Mouse (Mus musculus): Measurements from ENCODE around the gene H2afj. TPM values are rescaled to one million over a fixed set of nuclear protein-coding genes. Genes with fewer than 3 reads are reported as not detected.

The H2afj gene
- total RNA-seq, 2 experiments from 2014 or later = 55.2 to 67.5 TPM

DNA sequence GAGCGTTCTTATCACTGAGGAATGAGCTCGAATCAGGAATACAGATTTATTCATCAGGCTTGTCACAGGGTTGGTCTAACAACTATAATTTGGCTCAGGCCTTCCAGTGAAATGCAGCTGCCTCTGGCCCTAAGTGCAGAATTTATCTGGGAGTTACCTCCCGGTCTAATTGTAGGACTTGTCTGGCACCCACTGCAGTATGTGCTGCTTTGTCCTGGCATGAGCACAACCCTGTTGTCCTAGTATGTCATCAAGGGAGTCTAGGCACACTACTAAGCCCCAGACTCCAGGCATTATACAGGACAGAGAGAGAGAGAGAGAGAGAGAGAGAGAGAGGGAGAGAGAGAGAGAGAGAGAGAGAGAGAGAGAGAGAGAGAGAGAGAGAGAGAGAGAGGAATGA lies 29.3 kb downstream of the H2afj start:
- intact Hi-C loops (cut with DNase I) = no loop called here
- no peak for DNase-seq (ENCODE audit: low spot score in 2 of 2)

DNA sequence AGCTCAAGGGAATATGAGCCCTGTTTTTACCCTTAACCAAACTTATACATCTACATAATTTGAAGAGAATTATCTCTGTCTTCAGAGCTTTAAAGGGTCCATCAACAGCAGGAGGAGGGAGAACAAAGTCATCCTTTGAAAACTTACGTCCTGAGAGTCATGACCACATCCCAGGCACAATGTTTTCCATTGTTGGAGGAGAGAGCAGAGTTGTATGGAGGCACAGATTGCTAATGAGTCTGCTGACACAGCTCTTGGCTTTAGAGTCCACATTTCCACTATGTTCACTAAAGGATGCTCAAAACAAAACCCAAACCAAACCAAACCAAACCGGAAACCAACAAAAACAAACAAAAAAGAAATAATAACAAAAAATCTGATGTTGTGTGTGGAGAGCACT lies 36.9 kb downstream of the H2afj start:
- no peak for DNase-seq (ENCODE audit: low spot score in 2 of 2)
- intact Hi-C loops (cut with DNase I) = no loop called here

DNA sequence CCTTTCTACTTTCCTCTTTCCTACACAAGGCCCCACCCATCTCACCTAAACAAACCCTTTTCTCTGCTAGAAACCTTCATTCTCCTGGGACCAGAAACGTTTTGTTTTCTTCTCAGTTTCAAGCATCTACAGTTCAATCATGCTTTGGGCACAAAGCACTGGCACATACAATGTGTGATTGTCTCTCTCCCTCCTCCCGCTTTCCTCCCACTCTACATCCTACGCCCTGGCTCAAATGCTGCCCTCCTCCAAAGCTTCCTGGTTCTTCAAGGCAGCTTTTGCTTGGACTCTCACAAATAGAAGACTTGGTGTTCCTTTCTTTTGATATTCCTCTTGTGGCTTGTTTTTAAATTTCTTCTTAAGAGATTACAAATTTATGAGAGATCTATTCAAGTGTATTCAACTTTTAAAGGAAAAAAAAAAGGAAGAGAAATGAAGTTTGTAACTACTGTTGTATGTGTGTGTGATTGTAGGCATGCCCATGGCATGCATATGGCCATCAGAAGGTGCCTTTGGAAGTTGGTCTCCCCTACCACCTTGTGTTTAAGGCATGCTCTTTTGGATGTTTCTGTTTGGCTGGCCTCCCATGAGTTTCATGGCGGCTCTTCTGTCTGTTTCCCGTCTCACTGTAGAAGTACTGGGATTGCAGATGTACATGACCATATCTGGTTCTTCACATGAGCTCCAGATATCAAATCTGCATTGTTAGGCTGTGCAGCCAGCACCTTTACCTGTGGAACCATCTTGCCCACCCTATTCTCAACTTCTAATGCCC lies 37.8 kb downstream of the H2afj start:
- DNase-seq (ENCODE audit: low spot score in 2 of 2) = no peak

DNA sequence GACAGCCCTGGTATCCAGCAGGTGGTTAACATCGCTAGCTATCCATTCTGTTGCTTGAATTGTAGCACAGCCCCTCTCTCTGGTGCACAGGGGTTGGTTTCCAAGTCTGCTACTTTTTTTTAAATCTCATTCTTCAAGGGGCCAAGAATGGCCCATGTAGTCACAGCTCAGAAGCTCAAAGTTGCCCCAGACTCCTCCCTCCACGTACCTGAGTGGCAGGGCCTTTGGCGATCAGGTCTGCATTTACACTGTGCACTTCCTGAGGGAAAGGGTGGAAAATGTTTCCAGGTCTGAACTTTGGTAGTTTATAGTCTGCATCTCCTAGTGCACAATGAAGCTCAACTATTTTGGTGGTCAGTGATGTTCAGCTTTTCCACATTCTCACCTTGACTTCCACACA lies 39.2 kb downstream of the H2afj start:
- no peak for DNase-seq (ENCODE audit: low spot score in 2 of 2)
- intact Hi-C loops (cut with DNase I) = no loop called here

More for the DNA sequence above, 37.8 kb downstream of the H2afj start:
- intact Hi-C loops (cut with DNase I) = no loop called here

DNA sequence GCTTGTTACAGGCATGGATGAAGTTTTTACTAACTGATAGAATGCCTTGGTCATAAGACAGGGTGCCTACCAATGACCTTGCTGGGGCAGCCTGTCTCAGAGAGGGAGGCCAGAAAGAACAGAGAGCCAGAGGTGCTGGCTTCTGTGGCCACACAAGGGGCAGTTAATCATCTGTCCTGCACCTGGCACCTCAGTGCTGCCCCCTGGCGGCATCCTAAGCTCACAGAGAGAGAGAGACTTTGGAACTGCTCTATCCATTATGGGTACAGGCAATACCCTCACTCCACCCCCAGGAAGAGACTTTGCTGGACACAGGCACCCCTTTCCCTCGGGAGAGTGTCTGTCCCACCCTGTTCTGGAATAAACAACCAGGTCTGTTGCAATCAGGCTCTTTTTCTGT lies 39.7 kb downstream of the H2afj start:
- intact Hi-C loops (cut with DNase I) = no loop called here
- no peak for DNase-seq (ENCODE audit: low spot score in 2 of 2)

DNA sequence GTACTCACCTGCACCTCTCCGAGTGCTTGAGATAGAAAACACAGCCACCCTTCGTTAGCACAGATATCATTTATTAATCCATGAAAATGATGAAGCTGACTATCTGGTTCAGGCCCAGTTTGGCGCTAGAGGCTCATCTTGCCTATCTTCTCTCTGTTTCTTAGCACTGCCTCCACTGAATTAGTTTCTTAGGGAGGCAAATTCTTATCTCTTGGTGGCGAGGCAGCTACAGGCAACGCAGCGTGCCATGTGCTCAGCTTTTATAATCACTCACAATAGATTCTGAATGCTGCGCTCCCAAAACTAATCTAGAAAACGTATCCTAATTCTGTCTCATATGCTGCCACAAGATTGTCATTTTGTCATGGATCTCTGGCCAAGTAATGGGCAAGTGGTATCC lies 40.4 kb downstream of the H2afj start:
- no peak for DNase-seq (ENCODE audit: low spot score in 2 of 2)
- intact Hi-C loops (cut with DNase I) = no loop called here

DNA sequence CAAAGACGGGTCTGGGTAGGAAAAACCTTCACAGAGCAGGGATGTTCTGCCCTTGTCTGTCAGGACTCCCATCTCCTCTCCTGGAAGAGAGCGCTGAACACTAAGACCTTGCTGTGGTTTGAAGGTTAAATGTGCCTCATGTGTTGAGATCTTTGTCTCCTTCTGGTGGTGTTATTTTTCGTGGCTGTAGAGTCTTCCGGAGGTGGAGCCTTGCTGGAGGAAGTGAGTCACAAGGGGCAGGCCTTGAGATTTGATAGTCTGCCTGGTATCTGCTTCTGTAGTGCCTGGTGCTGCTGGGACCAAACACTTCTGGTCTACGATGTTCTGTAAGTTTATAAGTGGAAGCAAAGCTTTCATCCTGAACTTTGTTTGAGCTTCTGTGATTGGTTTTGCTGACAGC lies 40.9 kb downstream of the H2afj start:
- intact Hi-C loops (cut with DNase I) = no loop called here
- no peak for DNase-seq (ENCODE audit: low spot score in 2 of 2)

DNA sequence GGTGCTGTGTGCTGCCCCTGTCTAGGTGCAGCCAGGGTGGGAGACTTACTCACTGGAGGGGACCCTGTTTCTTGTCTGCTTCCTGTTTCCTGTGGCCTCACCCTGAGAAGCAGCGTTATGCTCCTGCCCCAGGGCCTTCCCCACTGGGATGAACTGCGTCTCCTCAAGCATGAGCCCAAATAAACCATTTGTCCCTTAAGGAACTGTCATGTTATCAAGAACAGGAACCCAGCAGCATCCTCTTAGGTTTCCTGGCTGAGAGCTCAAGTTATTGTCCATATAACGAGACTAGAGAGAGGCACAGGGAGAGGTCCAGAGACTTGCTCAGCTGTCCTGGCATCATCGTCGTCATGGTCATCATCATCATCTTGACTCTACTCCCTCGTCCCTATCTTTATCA lies 42.2 kb downstream of the H2afj start:
- intact Hi-C loops (cut with DNase I) = no loop called here
- no peak for DNase-seq (ENCODE audit: low spot score in 2 of 2)

DNA sequence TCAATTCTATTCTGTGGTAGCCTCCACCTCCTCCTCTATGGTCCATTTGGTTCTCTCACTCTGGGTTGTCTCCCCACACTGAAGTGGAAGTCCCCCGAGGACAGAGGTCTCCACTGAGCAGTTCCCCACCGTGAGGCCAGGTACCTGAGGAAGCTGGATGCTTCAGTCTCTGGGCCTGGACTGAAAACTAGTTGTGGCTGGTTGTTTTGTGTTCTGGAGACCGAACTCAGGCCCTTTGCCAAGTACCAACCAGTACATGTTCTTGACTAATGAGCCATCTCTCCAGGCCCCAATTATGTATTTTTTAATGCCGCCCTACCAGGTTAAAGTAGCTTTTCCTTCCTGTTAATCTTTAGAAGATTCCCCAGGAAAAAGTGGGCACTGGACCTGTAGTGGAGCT lies 44.3 kb downstream of the H2afj start:
- intact Hi-C loops (cut with DNase I) = no loop called here
- DNase-seq (ENCODE audit: low spot score in 2 of 2) = no peak

DNA sequence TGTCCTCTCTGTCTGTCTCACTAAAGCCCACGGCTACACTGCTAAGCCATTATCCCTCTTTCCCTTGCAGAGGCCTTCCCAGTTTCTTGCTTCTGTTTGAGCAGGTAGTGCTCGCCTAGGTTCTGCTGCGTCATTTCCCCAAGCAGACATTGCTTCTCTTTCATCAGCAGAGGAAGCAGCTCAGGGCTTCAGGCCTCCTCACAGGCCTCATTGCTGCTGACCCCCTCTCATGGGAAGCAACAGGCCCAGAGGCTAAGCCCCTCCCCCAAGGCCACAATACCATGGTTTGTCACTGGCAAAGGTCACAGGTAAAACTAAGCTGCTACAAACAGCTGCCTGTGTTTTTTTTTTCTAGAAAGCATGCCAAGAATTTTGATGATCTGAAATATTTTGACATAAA lies 44.7 kb downstream of the H2afj start:
- intact Hi-C loops (cut with DNase I) = no loop called here

DNA sequence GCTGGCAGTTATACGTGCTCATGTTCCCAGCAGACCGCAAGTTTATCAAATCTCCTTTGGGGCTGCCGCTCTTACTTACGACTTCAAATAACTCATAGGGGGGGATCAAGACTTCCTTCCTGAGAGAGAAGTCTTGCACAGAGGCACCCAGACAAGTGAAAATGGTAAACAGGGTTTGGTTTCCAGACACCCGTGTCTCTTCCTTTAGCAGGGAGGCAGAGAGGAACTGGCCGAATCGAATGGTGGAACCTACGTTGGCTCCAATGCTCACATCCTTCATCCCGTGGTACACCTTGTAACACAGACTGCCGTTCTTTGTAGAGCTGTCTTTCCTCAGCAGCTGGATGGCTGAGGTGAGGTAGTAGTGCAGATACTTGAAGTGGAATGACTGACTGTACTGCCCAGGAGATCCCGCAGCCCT lies 46.3 kb downstream of the H2afj start:
- no peak for DNase-seq (ENCODE audit: low spot score in 2 of 2)
- intact Hi-C loops (cut with DNase I) = no loop called here

More for the DNA sequence above, 44.7 kb downstream of the H2afj start:
- DNase-seq (ENCODE audit: low spot score in 2 of 2) = no peak

DNA sequence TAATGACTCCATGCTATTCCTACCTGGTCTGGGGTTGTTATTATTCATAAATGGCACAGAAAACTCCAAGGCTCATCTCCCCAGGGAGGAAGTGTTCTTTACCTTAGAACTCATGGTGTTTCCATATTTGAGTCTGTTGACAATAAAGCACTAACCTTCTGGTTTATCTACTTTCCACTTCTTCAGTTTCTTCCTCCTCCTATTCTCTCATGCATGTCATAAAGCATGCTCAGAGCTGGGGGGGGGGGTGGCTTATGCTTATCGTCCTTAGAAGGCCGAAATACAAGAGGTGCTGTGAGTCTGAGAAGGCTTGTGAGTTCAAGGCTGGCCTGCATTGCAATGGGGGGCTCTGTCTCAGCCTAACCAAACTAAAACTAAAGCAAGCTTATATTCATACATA lies 47.1 kb downstream of the H2afj start:
- DNase-seq (ENCODE audit: low spot score in 2 of 2) = no peak
- intact Hi-C loops (cut with DNase I) = no loop called here

DNA sequence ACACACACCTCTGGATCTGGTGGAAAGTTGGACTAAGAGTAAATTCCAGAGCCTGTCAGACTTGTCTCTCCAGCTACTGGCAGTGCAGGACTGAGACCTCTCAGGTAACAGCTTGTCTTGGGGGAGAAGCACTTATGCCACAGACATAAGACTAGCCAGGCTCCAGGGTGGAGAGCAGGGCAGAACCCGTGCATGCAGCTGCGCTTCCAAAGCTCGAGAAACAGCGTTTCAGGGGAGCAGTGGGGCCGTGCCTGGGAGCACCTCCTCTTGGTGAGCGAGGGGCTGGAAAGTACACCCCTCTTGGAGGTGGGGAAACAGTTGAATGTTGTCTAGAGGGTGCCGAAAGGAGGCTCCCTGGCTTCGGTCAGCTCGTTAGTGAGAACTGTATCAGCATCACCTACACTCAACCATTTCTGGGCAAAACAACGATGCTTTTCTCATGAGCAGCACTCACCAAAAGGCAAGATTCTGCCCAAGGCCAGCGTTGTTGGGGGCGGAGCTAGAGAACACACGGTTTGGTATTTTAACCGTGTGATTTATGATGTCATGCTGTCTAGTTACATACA lies 48.1 kb downstream of the H2afj start:
- intact Hi-C loops (cut with DNase I) = no loop called here
- no peak for DNase-seq (ENCODE audit: low spot score in 2 of 2)

DNA sequence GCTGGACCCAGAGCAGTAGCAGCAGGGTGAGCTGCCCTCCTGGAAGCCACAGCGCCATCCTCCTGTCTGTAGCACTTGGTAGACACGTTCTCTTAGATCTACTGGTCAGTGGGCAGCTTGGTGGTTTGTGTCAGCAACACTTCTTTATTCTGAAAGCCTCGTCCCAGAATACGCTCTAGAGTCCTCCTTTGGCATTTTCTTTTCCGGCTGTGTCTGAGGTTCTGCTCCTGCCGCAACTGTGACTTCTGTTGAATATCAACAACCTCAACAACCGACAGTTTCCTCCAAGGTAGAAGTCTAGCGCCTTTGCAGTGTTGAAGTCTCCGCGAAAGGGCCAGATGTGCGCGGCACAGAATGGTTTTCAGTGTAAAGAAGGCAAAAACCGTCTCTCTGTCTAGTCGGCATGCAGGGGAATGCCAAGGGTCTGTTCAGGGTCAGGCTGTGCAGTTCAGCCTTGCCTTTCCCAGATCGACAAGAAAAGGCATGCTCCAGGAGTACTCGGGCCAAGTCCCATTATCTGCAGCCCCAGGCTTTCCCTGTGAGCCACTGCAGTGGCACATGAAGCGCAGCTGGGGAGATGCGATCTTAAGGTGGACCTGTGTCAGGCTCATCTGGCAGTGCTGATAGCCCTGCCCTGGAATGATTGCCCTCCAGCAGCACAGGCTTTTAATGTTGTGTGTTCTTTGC lies 49.3 kb downstream of the H2afj start, which contains the start of gene Art4:
Gene Art4 (minus strand): TSS at position 548 of the 687 bp plus-strand sequence.
- DNase-seq (ENCODE audit: low spot score in 2 of 2) = no peak
- intact Hi-C loops (cut with DNase I) = no loop called here

DNA sequence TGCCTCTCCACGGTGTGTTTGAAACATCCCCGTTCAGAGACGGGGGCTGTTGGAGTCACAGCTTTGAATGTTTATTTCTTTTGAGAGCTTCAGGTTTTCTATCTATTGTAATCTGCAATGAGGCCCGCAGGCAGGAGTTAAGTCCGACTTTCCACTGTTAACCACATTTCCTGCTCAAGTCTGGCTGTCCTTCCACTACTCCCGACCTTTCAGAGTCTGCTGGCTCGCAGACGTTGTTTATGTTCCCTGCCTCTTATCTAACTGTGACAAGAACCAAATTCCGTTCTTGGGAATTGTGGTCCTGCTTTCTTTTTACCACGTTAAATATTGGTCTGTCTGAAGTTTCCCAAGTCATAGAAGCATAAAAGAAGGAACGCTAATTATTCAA lies 49.8 kb downstream of the H2afj start:
- intact Hi-C loops (cut with DNase I) = no loop called here
- no peak for DNase-seq (ENCODE audit: low spot score in 2 of 2)

DNA sequence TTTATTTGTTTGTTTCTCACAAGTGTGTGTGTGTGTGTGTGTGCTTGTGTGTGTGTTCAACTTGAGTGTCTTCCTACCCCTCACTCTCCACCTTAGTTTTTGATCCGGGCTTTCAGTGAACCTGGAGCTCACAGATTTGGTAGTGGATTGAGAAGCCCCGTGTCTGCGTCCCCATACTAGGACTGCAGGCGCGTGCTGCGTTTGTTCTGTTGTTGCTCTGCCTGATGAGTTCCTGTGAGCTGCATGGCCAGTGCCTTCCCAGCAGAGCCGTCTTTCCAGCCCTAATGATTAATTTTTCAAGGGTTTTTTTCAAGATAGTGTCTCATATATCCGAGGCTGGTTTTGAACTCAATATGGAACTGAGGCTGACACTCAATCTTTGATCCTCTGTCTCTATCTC lies 50.4 kb downstream of the H2afj start:
- intact Hi-C loops (cut with DNase I) = no loop called here
- DNase-seq (ENCODE audit: low spot score in 2 of 2) = no peak

Small RNA genes within 50 kb of the gene (microRNA-seq; reads per million reads assigned to microRNA genes)
- gene Gm44364 = not detected

Other genes with a start within 250 kb of the H2afj start
- not detected for gene Plbd1, start 146.3 kb upstream of the H2afj start, total RNA-seq (2021)
- under 1 TPM; 0.32 to 0.39 TPM for gene Gucy2c, start 26.5 kb upstream of the H2afj start, total RNA-seq (2021)
- gene Hist4h4, start 3.8 kb upstream of the H2afj start, total RNA-seq (2021) = 10 to 100 TPM in 1 of 2 experiments, 1 to 10 TPM in 1; 9.2 to 11.7 TPM
- 1 to 10 TPM; 3.5 to 4.7 TPM for gene BC049715, start 19.4 kb downstream of the H2afj start, total RNA-seq (2021)
- 100 to 1,000 TPM; 122 to 125 TPM for gene Wbp11, start 20.0 kb downstream of the H2afj start, total RNA-seq (2021)
- 1 to 10 TPM; 3.6 to 5.6 TPM for gene Smco3, start 27.2 kb downstream of the H2afj start, total RNA-seq (2021)
- not detected for gene Art4, start 49.5 kb downstream of the H2afj start, total RNA-seq (2021)
- 10 to 100 TPM; 38.0 to 47.7 TPM for gene Mgp, start 67.6 kb downstream of the H2afj start, total RNA-seq (2021)
- gene Erp27, start 113.9 kb downstream of the H2afj start, total RNA-seq (2021) = not detected
- 1 to 10 TPM in 1 of 2 experiments, under 1 TPM in 1; 0.68 to 2.6 TPM for gene Pde6h, start 115.6 kb downstream of the H2afj start, total RNA-seq (2021)
- gene Arhgdib, start 133.7 kb downstream of the H2afj start, total RNA-seq (2021) = 10 to 100 TPM in 1 of 2 experiments, 1 to 10 TPM in 1; 8.9 to 11.0 TPM

All from left cerebral cortex, postnatal 36 days (tissue).